Mouse (Mus musculus) limb, embryonic 12.5 days (tissue): ENCODE results near the gene Tmem132c. TPM values are rescaled to one million over a fixed set of nuclear protein-coding genes. Genes with fewer than 3 reads are reported as not detected.

ENCODE experiments used
- ATAC-seq: fragments of 200-750 bp; cut with Nextera tagmentation; 2 replicates; pipeline ENCODE4 v1.8.0; 2017; ENCODE audit warnings: low read depth, moderate TSS enrichment; ENCODE audit not compliant: insufficient number of reproducible peaks, insufficient read depth, low FRiP score, low TSS enrichment
- H3K27ac ChIP-seq: fragments of 300-500 bp; sonication (generic); 2 replicates; pipeline ENCODE4 v1.5.1; 2016; ENCODE audit warnings: mild to moderate bottlenecking, moderate library complexity
- H3K27me3 ChIP-seq: fragments of 300-500 bp; sonication (generic); 2 replicates; pipeline ENCODE4 v1.6.1; 2016; ENCODE audit warnings: mild to moderate bottlenecking, moderate library complexity
- H3K36me3 ChIP-seq: fragments of 300-500 bp; sonication (generic); 2 replicates; pipeline ENCODE4 v1.6.1; 2016; ENCODE audit warnings: mild to moderate bottlenecking, moderate library complexity
- H3K4me1 ChIP-seq: fragments of 300-500 bp; sonication (generic); replicated peaks from 2 replicates; pipeline ENCODE4 v1.6.1; 2016
- H3K4me2 ChIP-seq: fragments of 300-500 bp; sonication (generic); 2 replicates; pipeline ENCODE4 v1.6.1; 2016; ENCODE audit warnings: mild to moderate bottlenecking, moderate library complexity
- H3K4me3 ChIP-seq: fragments of 300-500 bp; sonication (generic); replicated peaks from 2 replicates; pipeline ENCODE4 v1.5.1; 2016; ENCODE audit warnings: mild to moderate bottlenecking
- H3K9ac ChIP-seq: fragments of 300-500 bp; sonication (generic); replicated peaks from 2 replicates; pipeline ENCODE4 v1.6.1; 2016; ENCODE audit warnings: mild to moderate bottlenecking, moderate library complexity
- H3K9me3 ChIP-seq: fragments of 300-500 bp; sonication (generic); 2 replicates; pipeline ENCODE4 v1.6.1; 2016; ENCODE audit warnings: mild to moderate bottlenecking, moderate library complexity
- WGBS: fragments of 180-500 bp; shearing (Covaris S2); methylation state at CpG from one replicate; pipeline ENCODE4 v1.1.7; 2016; 5-methylcytosine and 5-hydroxymethylcytosine counted together
- polyA plus RNA-seq: library from polyadenylated mRNA; unstranded; fragments of >200 nt; fragmentation: Nextera tagmentation; extraction: Ambion mirVana; gene quantifications from 2 replicates; pipeline ENCODE4 v1.2.1, GENCODE M21; 2016

Gene Tmem132c
- polyA plus RNA-seq, 1 experiment from 2014 or later, result 48.0 TPM

GRCm38 (mm10) chr5:127416536-127416935, 174.9 kb downstream of the Tmem132c start:
- ATAC-seq, result no peak
- no peaks in the 10 kb centered on the region for H3K4me1 ChIP-seq

GRCm38 (mm10) chr5:127423936-127424335, 182.3 kb downstream of the Tmem132c start:
- H3K36me3 ChIP-seq, result no peaks in the 10 kb centered on the region
- no peak for ATAC-seq
- no peak overlapping the region for H3K4me3 ChIP-seq

More at GRCm38 (mm10) chr5:127416536-127416935, 174.9 kb downstream of the Tmem132c start:
- Histone ChIP-seq H3K9me3 (no peaks in the 10 kb centered on the region), H3K4me3 (no peak overlapping the region), H3K9ac (no peak overlapping the region), H3K36me3 (peaks cover 8% of the 10 kb centered on the region), H3K27me3 (no peaks in the 10 kb centered on the region), H3K27ac (no peak overlapping the region), H3K4me2 (no peak overlapping the region)
- 48% methylated on average over 7 of the region's 7 CpGs for WGBS

GRCm38 (mm10) chr5:127429124-127429523, 187.5 kb downstream of the Tmem132c start:
- H3K4me3 ChIP-seq, result no peak overlapping the region
- H3K9ac ChIP-seq, result no peak overlapping the region
- ATAC-seq, result no peak
- no peaks in the 10 kb centered on the region for H3K27me3 ChIP-seq
- H3K4me1 ChIP-seq, result no peaks in the 10 kb centered on the region
- no peaks in the 10 kb centered on the region for H3K36me3 ChIP-seq
- no peak overlapping the region for H3K27ac ChIP-seq
- no peaks in the 10 kb centered on the region for H3K9me3 ChIP-seq
- 44% methylated on average over 10 of the region's 10 CpGs for WGBS
- H3K4me2 ChIP-seq, result no peak overlapping the region

More at GRCm38 (mm10) chr5:127423936-127424335, 182.3 kb downstream of the Tmem132c start:
- Histone ChIP-seq H3K4me1 (no peaks in the 10 kb centered on the region), H3K27me3 (no peaks in the 10 kb centered on the region), H3K9me3 (no peaks in the 10 kb centered on the region), H3K9ac (no peak overlapping the region), H3K27ac (no peak overlapping the region), H3K4me2 (no peak overlapping the region)

- no peaks in the 10 kb centered on the region for H3K9me3 ChIP-seq
- H3K4me1 ChIP-seq, result no peaks in the 10 kb centered on the region
- H3K36me3 ChIP-seq, result no peaks in the 10 kb centered on the region
- H3K27ac ChIP-seq, result no peak overlapping the region
- no peak overlapping the region for H3K4me3 ChIP-seq
- no peak for ATAC-seq
- 75% methylated on average over 9 of the region's 9 CpGs for WGBS
- H3K27me3 ChIP-seq, result no peaks in the 10 kb centered on the region
- no peak overlapping the region for H3K4me2 ChIP-seq
- H3K9ac ChIP-seq, result no peak overlapping the region
Measured at GRCm38 (mm10) chr5:127431561-127431960, 190.0 kb downstream of the Tmem132c start.

GRCm38 (mm10) chr5:127436836-127437235, 195.2 kb downstream of the Tmem132c start:
- no peak overlapping the region for H3K9ac ChIP-seq
- peaks cover 8% of the 10 kb centered on the region; the same call in 1 of the 2 replicates for H3K9me3 ChIP-seq
- no peaks in the 10 kb centered on the region for H3K4me1 ChIP-seq
- H3K36me3 ChIP-seq, result no peaks in the 10 kb centered on the region
- no peak overlapping the region for H3K4me3 ChIP-seq
- 88% methylated on average over 5 of the region's 5 CpGs for WGBS
- H3K27me3 ChIP-seq, result no peaks in the 10 kb centered on the region
- no peak overlapping the region for H3K27ac ChIP-seq
- ATAC-seq, result no peak
- H3K4me2 ChIP-seq, result no peak overlapping the region

- no peaks in the 10 kb centered on the region for H3K4me1 ChIP-seq
- no peak overlapping the region for H3K4me2 ChIP-seq
- no peak for ATAC-seq
- no peaks in the 10 kb centered on the region for H3K27me3 ChIP-seq
- H3K9ac ChIP-seq, result no peak overlapping the region
- WGBS, result 92% methylated on average over 4 of the region's 4 CpGs
- H3K27ac ChIP-seq, result no peak overlapping the region
- H3K4me3 ChIP-seq, result no peak overlapping the region
- peaks cover 8% of the 10 kb centered on the region; the same call in 1 of the 2 replicates for H3K9me3 ChIP-seq
- H3K36me3 ChIP-seq, result no peaks in the 10 kb centered on the region
Measured at GRCm38 (mm10) chr5:127438639-127439038, 197.0 kb downstream of the Tmem132c start.

GRCm38 (mm10) chr5:127441963-127442362, 200.4 kb downstream of the Tmem132c start:
- Histone ChIP-seq H3K4me3 (no peak overlapping the region), H3K4me1 (no peaks in the 10 kb centered on the region), H3K4me2 (no peak overlapping the region), H3K27ac (no peak overlapping the region), H3K9ac (no peak overlapping the region), H3K9me3 (peaks cover 8% of the 10 kb centered on the region; the same call in 1 of the 2 replicates), H3K27me3 (no peaks in the 10 kb centered on the region), H3K36me3 (no peaks in the 10 kb centered on the region)
- WGBS, result 64% methylated on average over 10 of the region's 10 CpGs
- ATAC-seq, result no peak

GRCm38 (mm10) chr5:127453580-127453979, 212.0 kb downstream of the Tmem132c start:
- Histone ChIP-seq H3K9me3 (peaks cover 7% of the 10 kb centered on the region; the same call in 1 of the 2 replicates), H3K27ac (no peak overlapping the region), H3K9ac (no peak overlapping the region), H3K4me2 (no peak overlapping the region), H3K4me3 (no peak overlapping the region), H3K4me1 (no peaks in the 10 kb centered on the region), H3K36me3 (no peaks in the 10 kb centered on the region), H3K27me3 (no peaks in the 10 kb centered on the region)
- WGBS, result 29% methylated on average over 4 of the region's 4 CpGs
- ATAC-seq, result no peak

GRCm38 (mm10) chr5:127454068-127454467, 212.5 kb downstream of the Tmem132c start:
- H3K4me2 ChIP-seq, result no peak overlapping the region
- H3K27ac ChIP-seq, result no peak overlapping the region
- no peaks in the 10 kb centered on the region for H3K4me1 ChIP-seq
- H3K9ac ChIP-seq, result no peak overlapping the region
- H3K4me3 ChIP-seq, result no peak overlapping the region
- no peak for ATAC-seq
- H3K27me3 ChIP-seq, result no peaks in the 10 kb centered on the region
- WGBS, result 81% methylated on average over 7 of the region's 7 CpGs
- peaks cover 5% of the 10 kb centered on the region; the same call in 1 of the 2 replicates for H3K9me3 ChIP-seq
- H3K36me3 ChIP-seq, result no peaks in the 10 kb centered on the region

- H3K27me3 ChIP-seq, result no peaks in the 10 kb centered on the region
- no peak overlapping the region for H3K4me2 ChIP-seq
- H3K9me3 ChIP-seq, result 0 out of 2 replicates have a peak, but pooled peaks cover 2% of the 10 kb centered on the region
- WGBS, result 93% methylated on average over 10 of the region's 10 CpGs
- H3K27ac ChIP-seq, result no peak overlapping the region
- H3K36me3 ChIP-seq, result no peaks in the 10 kb centered on the region
- no peaks in the 10 kb centered on the region for H3K4me1 ChIP-seq
- H3K9ac ChIP-seq, result no peak overlapping the region
- ATAC-seq, result no peak
- no peak overlapping the region for H3K4me3 ChIP-seq
Measured at GRCm38 (mm10) chr5:127456076-127456475, 214.5 kb downstream of the Tmem132c start.

- no peak for ATAC-seq
- no peaks in the 10 kb centered on the region for H3K27me3 ChIP-seq
- H3K9me3 ChIP-seq, result no peaks in the 10 kb centered on the region
- no peaks in the 10 kb centered on the region for H3K36me3 ChIP-seq
- WGBS, result 18% methylated on average over 5 of the region's 5 CpGs
- H3K4me1 ChIP-seq, result peaks cover 35% of the 10 kb centered on the region
- no peak overlapping the region for H3K9ac ChIP-seq
- H3K4me3 ChIP-seq, result no peak overlapping the region
- H3K27ac ChIP-seq, result peak overlapping the region; percentile 45; the same call in 1 of the 2 replicates
- H3K4me2 ChIP-seq, result no peak overlapping the region
Measured at GRCm38 (mm10) chr5:127468151-127468550, 226.5 kb downstream of the Tmem132c start.

- no peaks in the 10 kb centered on the region for H3K9me3 ChIP-seq
- H3K9ac ChIP-seq, result no peak overlapping the region
- 0 out of 2 replicates have a peak overlapping the region, but pooled peaks have one; percentile 29 for H3K27ac ChIP-seq
- no peaks in the 10 kb centered on the region for H3K36me3 ChIP-seq
- H3K27me3 ChIP-seq, result no peaks in the 10 kb centered on the region
- H3K4me1 ChIP-seq, result peaks cover 35% of the 10 kb centered on the region
- H3K4me2 ChIP-seq, result no peak overlapping the region
- ATAC-seq, result no peak
- 40% methylated on average over 3 of the region's 3 CpGs for WGBS
- H3K4me3 ChIP-seq, result no peak overlapping the region
Measured at GRCm38 (mm10) chr5:127470351-127470750, 228.7 kb downstream of the Tmem132c start.
